Mouse (Mus musculus) c-Kit-positive CD71-positive TER-119-negative erythroid progenitor cells, embryonic 14.5 days (primary cell): ENCODE measurements around the gene Unc119.

Experiments
- DNase-seq: peaks from one replicate; pipeline ENCODE4 v3.0.0-alpha.2; 2013; ENCODE audit warnings: low read depth

Unc119 gene

DNA sequence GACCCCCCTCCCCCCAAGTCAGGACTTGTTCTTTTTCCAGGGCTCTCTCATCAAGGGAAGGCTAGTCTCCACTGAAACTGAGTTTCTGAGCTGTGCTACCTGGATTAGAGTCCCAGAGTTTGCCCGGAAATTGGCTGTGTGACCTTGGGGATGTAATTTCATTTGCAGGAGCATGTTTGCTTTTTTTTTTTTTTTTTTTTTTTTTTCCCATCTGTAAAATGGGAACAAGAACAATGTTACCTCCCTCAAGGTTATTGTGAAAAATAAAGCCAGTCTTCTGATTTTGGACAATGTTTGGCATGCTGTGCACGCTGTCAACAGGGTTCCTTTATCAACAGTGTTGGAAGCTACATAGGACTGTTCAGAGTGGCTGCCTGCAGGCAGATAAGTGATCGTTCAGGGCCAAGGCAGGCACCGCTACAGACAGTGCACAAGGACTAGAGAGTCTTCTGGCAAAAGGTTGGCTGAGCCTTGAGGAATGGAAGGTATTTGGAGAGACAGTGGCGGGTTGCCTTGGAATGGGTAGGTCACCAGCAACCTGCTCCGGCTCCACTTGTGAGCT, 1.1 kb downstream of the Unc119 start:
- DNase-seq = peak; percentile 66

DNA sequence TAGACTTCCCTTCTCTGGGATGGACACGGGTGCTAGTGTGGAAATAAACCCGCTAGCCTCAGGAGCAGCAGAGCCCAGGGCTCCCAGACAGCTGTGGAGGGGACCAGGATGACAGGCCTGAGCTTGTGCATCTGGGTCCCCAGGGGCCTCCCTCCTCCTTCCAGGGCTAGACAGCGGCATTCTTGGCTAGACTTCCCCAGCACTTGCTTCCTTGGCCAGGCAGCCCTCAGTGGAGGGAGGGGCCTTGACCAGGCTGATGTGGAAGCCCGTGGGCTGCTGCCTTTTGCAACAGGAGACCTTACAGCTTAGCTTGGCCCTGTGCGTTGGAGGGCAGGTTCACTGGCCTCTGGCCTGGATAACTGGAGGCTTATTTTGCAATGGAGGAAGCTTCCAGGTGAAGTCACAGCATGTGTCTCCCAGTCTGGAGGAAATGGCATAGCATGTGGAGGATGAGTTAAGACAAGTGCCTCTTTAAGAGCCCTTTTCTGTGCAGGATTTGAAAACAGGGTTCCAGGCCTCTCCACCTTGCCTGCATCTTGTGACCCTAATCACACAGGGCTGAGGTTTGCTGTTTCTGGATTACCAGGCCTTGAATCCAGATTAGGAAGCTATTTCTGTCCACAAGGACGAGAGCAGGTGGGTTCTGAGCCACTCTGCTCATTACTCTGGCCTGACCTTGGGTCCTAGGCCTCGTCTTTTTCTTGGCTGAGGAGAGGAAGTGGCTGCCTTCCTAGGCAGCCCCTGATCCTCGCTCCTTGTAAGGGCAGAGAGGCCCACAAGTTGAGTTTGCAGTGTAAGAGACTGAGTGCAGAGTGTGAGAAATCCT, 1.8 kb downstream of the Unc119 start:
- DNase-seq = no peak

DNA sequence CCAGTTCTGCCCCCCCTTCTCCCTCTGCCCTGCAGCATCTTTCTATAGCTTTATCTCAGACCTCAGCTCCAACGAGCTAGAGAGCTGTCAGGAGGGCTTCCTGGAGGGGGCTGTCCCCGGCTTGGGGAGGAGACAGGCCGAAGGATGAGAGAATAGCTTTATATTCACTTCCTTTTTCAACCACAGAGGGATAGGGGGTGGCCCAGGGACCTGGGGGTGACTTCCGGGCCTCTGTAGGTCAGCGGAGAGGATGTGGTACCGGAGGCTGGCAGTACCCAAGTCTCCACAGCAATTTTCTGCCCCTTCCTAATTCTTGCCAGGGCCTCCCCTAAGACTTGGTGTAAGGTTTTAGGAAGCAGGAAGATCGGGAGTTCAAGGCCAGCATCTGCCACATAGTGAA, 2.5 kb downstream of the Unc119 start:
- no peak for DNase-seq

DNA sequence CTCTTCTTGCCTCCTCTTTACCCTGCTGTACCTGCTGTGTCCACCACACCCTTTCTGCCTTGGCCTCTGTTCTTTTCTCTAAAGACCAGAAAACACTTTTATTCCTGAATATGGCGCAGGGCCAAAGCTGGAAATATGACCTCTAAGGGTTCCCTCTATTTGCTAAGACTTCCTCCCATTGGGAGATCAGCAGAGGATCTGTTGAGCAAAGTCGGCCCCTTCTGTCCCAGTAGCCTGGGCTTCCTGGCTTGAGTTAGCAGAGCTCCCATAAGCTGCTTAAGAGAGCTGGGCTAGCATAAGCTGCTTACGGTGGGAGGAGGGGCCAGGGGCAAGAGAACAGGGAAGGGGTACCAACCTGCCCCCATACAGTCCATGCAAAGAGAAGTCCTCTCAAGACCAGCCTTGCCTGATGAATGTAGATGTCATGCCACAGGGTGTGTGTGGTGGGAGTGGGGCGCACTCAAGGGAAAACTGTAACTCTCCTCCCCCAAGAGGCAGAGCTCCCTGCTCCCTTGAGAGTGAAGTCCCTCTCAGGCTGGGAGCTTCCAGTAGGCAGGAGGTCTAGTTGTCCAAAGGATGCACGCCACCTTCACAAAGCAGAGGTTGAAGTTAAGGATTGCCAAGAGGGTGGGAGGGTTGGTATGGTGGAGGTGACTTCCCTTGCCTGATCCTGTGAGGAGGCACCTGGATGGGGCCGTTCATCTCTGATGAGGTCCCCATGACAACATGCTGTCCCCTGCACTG, 3.2 kb downstream of the Unc119 start:
- no peak for DNase-seq

DNA sequence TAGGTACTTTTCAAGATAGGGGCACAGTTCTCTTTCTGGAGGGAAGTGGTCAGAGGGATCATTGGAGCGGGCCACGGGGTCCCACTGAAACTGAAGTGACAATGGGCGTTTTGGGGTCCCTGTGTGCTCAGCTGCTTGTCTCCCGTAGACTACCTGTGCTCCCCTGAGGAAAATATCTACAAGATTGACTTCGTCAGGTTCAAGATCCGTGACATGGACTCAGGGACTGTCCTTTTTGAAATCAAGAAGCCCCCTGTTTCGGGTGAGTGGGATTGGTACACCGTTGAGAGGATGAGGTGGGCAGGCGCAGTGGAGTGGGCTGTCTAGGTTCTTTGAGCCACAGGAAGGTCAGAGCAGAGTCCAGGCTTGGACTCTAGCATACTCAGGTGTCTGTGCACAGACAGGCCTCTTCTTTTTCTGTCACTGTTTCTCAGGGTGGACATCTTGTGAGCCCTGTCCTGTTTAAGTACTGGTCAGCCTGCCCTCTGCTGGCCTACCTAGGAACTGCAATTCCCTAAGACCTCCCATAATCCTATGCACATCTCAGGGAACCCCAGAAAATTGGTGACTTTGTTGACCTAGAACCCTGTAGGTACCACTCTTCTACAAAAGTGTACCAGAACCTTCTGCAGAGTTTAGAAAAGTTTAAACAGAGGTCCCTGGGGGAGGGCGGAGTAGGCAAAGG, 3.9 kb downstream of the Unc119 start:
- peak; percentile 81 for DNase-seq

DNA sequence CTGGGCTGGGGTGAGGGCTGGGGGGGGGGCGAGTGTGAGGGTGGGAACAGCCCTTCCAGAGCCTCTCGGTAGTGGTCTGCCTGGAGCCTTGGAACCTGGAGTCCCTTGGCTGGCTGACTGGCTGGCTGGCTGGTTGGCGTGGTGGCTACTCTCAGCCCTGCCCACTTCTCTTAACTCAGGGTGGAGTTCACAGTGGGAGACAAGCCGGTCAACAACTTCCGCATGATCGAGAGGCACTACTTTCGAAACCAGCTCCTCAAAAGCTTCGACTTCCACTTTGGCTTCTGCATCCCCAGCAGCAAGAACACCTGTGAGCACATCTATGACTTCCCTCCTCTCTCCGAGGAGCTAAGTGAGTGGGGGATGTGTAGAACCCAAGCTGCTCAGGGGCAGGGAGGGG, 4.6 kb downstream of the Unc119 start:
- no peak for DNase-seq

DNA sequence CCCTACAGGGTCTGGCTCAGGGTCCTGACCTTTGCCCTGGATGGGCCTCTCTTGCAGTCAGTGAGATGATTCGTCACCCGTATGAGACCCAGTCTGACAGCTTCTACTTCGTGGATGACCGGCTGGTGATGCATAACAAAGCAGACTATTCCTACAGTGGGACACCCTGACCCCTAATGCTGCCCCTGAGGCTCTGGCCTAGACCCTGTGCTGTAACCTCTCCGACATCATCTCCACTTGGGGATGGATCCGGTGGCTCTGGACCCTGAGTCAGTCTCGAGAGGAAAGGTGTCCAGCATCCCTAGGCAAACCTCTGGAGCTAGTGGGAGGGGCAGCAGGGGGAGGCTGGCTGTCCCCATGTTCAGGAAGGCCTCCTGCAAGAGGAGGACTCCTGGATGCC, 5.2 kb downstream of the Unc119 start:
- no peak for DNase-seq

DNA sequence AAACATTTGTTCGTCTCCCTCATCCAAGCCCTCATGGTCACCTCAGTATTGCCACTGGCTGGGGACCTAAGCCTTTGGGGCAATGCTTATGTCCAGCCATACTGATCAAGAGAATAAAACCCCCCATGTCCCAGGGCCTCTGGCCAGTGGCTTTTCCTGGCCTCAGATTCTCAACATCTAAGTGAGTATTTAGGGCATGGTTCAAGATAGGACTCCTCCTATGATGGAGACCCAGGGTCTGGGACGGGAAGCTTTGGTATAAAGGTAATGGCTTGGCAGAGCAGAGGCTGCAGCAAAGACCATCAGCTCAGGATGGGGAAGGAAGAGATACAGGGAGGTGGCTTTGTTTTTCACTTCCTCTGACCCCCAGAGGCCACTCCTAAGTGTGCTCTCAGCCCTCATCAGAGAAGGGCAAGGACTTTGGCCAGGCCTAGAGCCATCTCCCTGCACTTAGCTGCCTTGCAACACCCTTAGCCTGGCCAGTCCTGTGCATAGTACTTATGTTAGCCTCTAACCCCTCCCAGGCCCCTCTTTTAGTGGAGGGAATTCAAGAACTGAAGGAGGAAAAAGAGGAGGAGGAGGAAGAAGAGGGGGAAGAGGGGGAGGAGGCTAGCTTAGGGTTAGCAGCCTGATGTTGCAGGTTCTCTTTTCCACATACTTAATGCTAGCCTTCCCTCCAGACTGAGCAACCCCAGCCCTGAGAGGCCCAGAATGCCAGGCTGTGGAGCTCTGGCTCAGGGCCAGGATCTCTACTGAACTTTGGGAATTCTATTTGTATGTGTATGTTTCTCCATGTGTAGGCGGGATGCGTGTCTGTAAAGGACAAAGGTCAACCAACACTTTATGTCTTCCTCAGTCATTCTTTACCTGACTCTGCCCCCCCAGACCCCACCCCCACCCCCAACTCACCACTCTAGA, 6.4 kb downstream of the Unc119 start:
- DNase-seq = no peak

DNA sequence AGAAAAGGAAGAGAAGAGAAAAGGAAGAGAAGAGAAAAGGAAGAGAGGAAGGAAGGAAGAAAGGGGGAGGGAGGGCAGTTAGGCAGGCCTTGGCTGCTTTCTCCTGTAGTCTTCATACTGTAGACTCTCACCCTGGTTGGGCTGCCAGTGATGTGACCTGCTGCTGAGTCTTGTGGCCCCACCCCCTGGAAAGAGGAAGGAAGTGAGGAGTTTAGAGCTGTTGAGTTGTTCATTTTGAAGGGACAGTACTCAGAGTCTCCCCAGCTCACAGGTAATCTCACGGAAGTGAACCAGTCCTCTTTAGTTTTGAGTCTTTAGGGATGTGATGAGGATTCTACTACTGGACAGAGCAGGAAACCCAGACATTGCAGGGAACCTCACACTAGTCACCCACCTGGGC, 9.8 kb downstream of the Unc119 start:
- DNase-seq = no peak

DNA sequence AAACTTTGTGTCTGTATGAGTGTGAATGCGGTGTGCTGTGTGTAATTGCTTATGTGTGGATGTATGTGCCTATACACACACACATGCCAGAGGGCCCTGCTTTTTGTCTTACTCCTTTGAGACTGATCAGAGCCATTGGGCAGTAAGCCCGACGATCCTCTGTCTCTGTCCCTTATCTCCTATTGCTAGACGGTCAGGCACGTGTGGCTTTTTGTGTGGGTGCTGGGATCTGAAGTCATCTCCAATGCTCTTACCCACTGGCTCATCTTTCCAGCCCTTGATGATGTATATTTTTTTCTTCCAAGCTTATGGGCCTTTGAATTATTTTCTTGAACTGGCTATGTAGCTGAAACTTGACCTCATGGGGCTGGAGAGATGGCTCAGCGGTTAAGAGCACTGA, 11.6 kb downstream of the Unc119 start:
- DNase-seq = no peak

DNA sequence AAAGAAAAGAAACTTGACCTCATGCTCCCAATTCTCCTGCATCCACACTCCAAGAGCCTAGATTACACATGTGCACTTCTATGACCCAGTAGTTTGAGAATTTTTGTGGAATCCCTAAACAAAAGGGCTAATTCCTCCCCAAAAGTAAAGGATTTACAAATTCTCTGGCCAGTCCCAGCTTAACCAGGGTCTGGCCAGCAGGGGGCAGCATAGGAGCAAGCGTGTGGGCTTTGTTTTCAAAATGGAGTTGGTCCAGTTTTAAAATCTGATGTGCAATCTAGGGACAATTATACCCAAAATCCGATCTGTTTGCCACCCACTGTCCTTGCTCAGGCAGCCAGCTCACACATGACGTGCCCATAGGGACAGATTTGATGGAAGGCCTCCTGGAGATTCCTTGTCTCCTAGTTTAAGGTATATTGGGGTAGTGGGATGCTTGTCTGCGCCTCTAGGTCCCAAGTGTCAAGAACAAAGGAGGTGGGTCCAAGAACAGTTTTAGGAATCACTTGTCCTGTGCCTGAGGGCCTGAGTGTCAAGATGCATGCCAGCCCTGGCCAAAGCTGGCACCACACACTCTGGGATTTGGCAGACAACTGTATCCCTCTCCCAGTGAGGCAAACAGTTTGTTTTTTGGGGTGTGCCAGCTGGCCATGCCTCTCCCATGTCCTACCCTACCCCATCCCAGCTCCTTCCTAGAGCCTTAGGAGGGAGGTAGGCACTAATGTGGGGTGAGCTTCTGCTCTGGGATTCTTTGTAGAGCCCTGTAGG, 12.4 kb downstream of the Unc119 start:
- peak; percentile 44 for DNase-seq

DNA sequence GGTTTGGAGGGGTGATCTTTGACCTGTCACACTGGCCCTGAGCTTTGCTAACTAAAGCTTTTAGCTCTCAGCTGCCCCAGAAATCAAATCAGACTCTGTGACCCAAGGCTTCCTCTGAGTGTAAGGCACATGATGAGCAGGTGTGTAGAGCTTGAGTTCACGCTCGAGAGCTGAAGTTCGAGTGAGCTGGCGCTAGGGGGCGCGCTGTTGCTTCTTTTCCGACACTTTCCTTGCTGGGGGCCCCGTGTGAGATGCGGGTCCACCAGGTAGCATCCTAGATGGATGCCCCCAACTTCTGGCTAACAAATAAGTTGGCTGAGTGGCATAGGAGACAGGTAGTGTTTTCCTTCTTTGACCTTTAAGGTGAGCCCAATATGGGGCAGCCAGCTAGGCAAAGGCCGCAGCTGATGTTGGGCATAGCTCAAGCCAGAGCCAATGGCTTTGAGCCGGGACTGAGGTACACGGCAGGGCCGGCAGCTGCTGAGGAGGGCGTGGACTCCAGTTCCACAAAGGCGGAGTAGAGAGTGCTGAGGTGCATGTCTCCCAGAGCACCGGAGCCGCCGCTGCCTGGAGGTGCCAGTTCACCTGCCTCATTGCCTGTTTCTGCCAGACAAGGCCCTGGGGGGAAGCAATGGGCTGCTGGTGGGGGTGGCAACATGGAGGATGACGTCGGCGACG, 15.2 kb downstream of the Unc119 start:
- DNase-seq = peak; percentile 53

DNA sequence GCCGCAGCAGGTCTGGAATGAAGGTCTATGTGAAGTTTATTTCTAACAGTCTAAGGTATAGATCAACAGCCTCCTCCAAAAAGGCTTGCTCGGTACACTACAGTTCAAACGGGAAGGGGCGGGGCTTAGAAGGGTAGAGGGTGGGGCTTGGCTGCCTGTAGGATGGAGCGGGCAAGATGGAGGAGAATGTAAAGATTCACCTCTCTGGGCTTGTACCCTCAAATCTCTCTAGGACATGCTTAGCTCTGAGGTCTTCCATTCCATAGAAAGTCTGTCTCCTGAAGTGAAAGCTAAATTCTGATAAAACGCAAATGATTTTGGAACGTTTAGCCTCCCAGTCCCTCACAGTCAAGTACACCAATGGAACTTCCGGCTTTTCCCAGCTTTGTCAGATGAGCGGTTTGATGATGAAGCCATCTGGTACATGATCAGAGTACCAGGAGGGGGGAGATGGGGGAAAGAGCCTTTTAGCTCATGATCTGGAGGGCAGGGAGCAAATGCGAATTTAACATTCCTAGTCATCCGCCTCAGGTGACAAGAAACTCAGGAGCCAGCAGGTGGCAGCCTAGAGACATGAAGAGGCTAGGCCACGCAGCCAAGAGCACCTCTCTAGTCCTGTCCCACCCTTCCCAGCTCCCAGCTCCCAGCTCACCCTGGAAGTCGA, 17.0 kb downstream of the Unc119 start:
- DNase-seq = peak; percentile 80

DNA sequence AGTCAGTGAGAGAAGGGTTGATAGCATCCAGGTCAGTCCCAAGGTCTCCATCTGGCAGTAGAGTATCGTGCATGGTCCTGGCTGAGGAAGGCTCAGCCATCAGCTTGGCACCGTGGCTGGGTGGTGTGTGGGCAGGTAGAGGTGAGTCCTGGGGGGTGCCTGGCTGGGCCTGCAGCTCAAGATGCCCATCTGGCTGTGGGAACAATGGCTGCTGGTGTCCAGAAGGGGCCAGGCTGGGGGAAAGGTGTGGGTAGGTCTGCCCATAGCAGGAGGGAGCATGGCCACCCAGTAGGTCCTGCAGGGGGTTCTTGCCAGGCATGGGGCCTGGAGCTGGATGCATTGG, 17.5 kb downstream of the Unc119 start:
- no peak for DNase-seq

DNA sequence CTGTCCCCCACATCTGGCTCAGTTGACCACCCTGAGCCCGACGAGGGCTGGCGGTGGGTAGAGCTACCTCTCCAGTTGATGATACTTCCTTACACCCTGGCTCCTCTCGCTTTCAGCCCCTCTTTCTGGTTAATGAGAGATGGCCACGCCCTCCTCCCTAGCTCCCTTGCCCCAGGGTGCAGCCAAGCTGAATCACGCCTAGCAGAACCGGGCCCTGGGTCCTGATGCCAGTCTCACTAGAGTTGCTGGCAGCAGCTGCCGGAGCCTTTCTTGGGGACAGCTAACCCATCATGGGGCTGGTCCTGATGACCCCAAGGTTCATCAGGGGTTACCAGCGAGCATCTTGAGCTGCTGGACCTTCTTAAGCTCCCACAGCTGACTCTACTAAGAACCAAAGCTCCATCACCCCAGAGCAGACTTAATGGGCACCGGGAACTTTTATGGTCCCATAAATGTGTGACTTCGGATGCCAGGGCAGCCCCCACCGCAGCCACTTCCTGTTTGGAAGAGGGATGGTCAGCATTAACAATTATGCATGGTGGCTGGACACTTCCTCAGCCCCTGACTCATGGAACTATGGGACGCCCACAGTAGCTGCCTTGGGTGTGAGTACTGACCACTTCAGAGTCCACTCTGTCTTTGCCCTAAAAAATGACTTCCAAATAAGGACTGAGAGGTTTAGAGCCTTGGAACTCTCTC, 20.2 kb downstream of the Unc119 start:
- no peak for DNase-seq

DNA sequence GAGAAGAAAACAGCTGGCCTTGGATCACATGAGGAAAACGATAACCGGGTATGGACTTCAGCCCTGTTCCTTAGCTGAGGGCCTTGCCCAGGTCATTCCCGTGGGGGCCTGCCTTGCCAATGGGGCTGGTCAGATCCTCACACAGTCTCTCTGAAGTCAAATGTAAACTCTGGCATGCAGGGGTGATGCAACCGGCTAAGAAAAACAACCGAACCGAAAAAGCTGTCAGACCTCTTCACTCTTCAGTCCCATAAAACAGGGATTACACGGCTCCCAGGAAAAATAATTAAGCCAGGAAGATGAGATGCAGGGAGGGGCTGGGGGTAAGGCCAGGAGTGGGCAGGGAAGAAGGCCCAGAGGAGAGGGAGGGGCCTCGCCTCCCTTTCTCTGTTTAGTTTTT, 20.8 kb downstream of the Unc119 start:
- DNase-seq = no peak

DNA sequence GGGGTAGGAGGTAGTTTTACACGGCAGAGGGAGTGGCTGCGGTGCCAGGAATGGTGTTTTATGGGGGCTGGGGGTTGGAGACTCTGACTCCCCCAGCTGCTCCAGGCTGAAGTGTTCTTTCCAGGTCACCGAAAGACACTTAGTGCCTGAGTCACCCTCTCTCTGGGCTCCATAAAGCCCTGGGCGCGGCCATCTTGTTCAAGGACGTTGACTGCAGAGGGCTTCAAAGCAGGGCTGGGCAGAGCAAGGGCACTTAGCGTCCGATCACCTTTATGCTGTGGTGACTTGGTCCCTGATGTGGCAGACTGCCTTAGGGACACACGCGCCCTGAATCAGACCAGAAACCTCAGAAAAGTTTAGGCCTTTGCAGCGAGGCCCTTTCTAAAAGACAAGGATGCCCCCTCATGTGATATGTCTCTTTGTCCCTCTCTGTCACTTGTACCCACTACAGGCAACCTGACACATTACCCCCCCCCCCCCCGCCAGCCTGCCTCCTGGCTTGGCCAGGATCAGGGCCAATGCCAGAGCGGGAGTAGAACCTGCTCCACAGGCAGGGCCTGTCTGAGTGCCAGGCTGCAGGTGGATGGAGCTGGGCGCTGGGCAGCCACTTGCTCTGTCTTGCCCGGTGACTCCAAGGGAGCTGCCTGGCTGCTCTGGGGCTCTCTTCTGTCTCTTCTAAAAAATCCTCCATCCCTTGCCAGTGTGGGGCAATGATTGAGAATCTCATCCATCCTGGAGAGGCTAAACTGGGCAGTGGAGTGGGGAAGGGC, 24.4 kb downstream of the Unc119 start:
- DNase-seq = no peak

DNA sequence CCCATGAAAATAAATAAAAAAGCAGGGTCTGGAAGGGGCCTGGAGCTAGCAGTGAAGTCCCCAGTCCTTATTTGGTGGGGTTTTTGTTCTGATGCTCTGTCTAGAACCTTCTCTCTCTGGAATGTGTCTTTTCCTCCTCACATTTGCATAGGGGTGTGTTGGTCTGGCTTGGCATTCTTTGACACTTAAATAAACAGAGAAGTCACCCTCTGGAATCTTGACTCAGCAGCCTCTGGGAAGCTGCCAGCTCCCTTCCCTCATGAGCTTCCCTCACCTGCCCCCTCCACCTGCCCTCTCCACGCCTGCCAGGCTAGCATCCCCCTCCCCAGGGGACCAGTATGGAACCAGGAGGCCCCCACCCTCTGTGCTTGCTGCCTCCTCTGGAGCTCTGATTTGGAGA, 27.1 kb downstream of the Unc119 start:
- DNase-seq = no peak
